ENCODE assay signal across 14 mouse cellular contexts in genomic region chr4:119637176-119637845, GRCm38 (mm10). TPM values are rescaled to one million over a fixed set of nuclear protein-coding genes. Genes with fewer than 3 reads are reported as not detected.
DNase-seq lines count a peak whose midpoint lies in the region; TF ChIP-seq lines count a peak whose summit lies in the region.
"Had no signal": no experiment of that assay in that cellular context is flagged by ENCODE, and none has a peak within 500 bp of the region (broad histone marks: within the 10 kb centered on the region; RNA-seq: fewer than 3 reads in every experiment).

Gene Guca2a (plus strand): TSS chr4:119637704.

- DNase-seq in kidney, adult 8-10 months: peak; percentile 3 to 27
- DNase-seq in kidney, postnatal 10 days: no peak
- peak; percentile 17 for DNase-seq in 416B (ENCODE audit: low read depth)
- peak; percentile 23 for DNase-seq in R1 (ENCODE audit: low read depth, low spot score)
- peak; percentile 88 for DNase-seq in large intestine, adult 2 months (ENCODE audit: low read depth, low spot score)
- DNase-seq in left cerebral cortex, postnatal 36 days (ENCODE audit: low spot score in 2 of 2): no peak
- DNase-seq in right cerebral cortex, postnatal 4 days: no peak
- no peak for DNase-seq in thymus, adult 2 months
- DNase-seq: cerebellum, adult 9-10 months had no signal

- no peak for TF ChIP-seq POLR2A in thymus, adult 2 months (IDR thresholded peaks at IDR 0.05; ENCODE audit: control insufficient read depth, extremely low read depth, insufficient read depth, low read length, poor library complexity)

- intact Hi-C loops in left cerebral cortex, postnatal 36 days (cut with DNase I): loop anchor here (10.0 kb wide), 2 partner anchors 167 to 487 kb away; no protein-coding TSS in a partner anchor

- no peaks in the 10 kb centered on the region for H3K27me3 ChIP-seq in thymus, adult 2 months (ENCODE audit: control insufficient read depth, insufficient read depth, low read length)
- H3K27me3 ChIP-seq: embryonic facial prominence, embryonic 15.5 days; liver, embryonic 15.5 days had no signal

- H3K36me3 ChIP-seq in thymus, adult 2 months (ENCODE audit: control insufficient read depth, insufficient read depth, low read length): no peaks in the 10 kb centered on the region
- H3K36me3 ChIP-seq: embryonic facial prominence, embryonic 15.5 days; liver, embryonic 15.5 days had no signal

- no peak within 1 kb of the TSS for H3K27ac ChIP-seq in thymus, adult 2 months (ENCODE audit: control insufficient read depth, insufficient read depth, low read length)
- H3K27ac ChIP-seq: embryonic facial prominence, embryonic 15.5 days; liver, embryonic 15.5 days had no signal

- WGBS in large intestine, adult 2 months: 47% methylated on average over 4 of the region's 4 CpGs
- 81% methylated on average over 4 of the region's 4 CpGs for WGBS in thymus, adult 2 months

- no peak for TF ChIP-seq CTCF in thymus, adult 2 months (IDR thresholded peaks at IDR 0.05; ENCODE audit: borderline replicate concordance, control insufficient read depth, extremely low read depth, insufficient read depth, low read length, poor library complexity)

- H3K4me3 ChIP-seq in thymus, adult 2 months (ENCODE audit: control insufficient read depth, insufficient read depth, low read length): no peak within 1 kb of the TSS
- H3K4me3 ChIP-seq: embryonic facial prominence, embryonic 15.5 days; liver, embryonic 15.5 days; myocyte had no signal

- no peaks in the 10 kb centered on the region for H3K4me1 ChIP-seq in thymus, adult 2 months (replicated peaks; ENCODE audit: control insufficient read depth, insufficient read depth, low read length)
- H3K4me1 ChIP-seq: liver, embryonic 15.5 days had no signal

RNA-seq across cellular contexts. Expression of gene Guca2a, which starts in this region (rescaled TPM):
- polyA plus RNA-seq in large intestine, adult 2 months (2012; rRNA removed): 1,587 and 1,717 TPM in 2 replicates
- total RNA-seq in left cerebral cortex, postnatal 36 days (2021): not detected
- polyA plus RNA-seq in thymus, adult 2 months (2012; rRNA removed): 0.54 and 0.75 TPM in 2 replicates
- total RNA-seq: hematopoietic stem cell, adult 5-6 weeks; layer of hippocampus, postnatal 10 days had no signal
- polyA plus RNA-seq: embryonic facial prominence, embryonic 15.5 days; liver, embryonic 15.5 days; myocyte had no signal

Comparison
In these comparisons a context has a peak if more than half of its experiments do, and no peak if none do; other contexts are left out.
1. RNA of gene Guca2a (polyA plus RNA-seq): 1,587 to 1,717 TPM in large intestine, adult 2 months; 0.54 to 0.75 TPM in thymus, adult 2 months; every median in the first group is over 100 times any median in the second.
2. DNase-seq: peak in kidney, adult 8-10 months (2 of 2), 416B (single experiment), R1 (single experiment) and large intestine, adult 2 months (single experiment); none in kidney, postnatal 10 days (single experiment), left cerebral cortex, postnatal 36 days (0 of 2), right cerebral cortex, postnatal 4 days (single experiment) and thymus, adult 2 months (single experiment).